Mouse (Mus musculus) thymus, adult 2 months (tissue): ENCODE measurements at regions not wholly inside any gene's neighbourhood (a gene's known extent, or its start where the extent isn't known, plus 50 kb on each side); places are given as distances from the start of the nearest gene placed in this dataset.

ENCODE experiments used
- DNase-seq: peaks from one replicate; pipeline ENCODE4 v3.0.0; 2021
- H3K27ac ChIP-seq: fragments of 200-500 bp; 2 replicates; pipeline ENCODE4 v1.5.1; 2012; ENCODE audit warnings: low read length, control low read depth; ENCODE audit not compliant: control insufficient read depth, insufficient read depth
- H3K27me3 ChIP-seq: fragments of 200-500 bp; 2 replicates; pipeline ENCODE4 v1.6.1; 2012; ENCODE audit warnings: mild to moderate bottlenecking, low read length, moderate library complexity, mixed read lengths; ENCODE audit not compliant: control insufficient read depth, insufficient read depth
- H3K36me3 ChIP-seq: fragments of 200-500 bp; 2 replicates; pipeline ENCODE4 v1.6.1; 2012; ENCODE audit warnings: mild to moderate bottlenecking, low read length, moderate library complexity; ENCODE audit not compliant: control insufficient read depth, insufficient read depth
- H3K4me1 ChIP-seq: fragments of 200-500 bp; replicated peaks from 2 replicates; pipeline ENCODE4 v1.6.1; 2012; ENCODE audit warnings: low read length; ENCODE audit not compliant: control insufficient read depth, insufficient read depth
- H3K4me3 ChIP-seq: fragments of 200-500 bp; 2 replicates; pipeline ENCODE4 v1.5.1; 2012; ENCODE audit warnings: mild to moderate bottlenecking, low read length, control low read depth, moderate library complexity; ENCODE audit not compliant: control insufficient read depth, insufficient read depth
- CTCF ChIP-seq: fragments of 200-500 bp; IDR thresholded peaks from 2 replicates; pipeline ENCODE4 v1.5.1; 2012; ENCODE audit warnings: mild to moderate bottlenecking, control low read depth, low read length, moderate library complexity, borderline replicate concordance; ENCODE audit not compliant: control insufficient read depth, poor library complexity, insufficient read depth; ENCODE audit errors: extremely low read depth
- POLR2A ChIP-seq: fragments of 200-500 bp; IDR thresholded peaks from 2 replicates; pipeline ENCODE4 v1.6.1; 2012; ENCODE audit warnings: mild to moderate bottlenecking, low read length, control low read depth, moderate library complexity; ENCODE audit not compliant: control insufficient read depth, poor library complexity, insufficient read depth; ENCODE audit errors: extremely low read depth
- WGBS: fragments of 180-500 bp; shearing (Covaris S2); methylation state at CpG from one replicate; pipeline ENCODE4 v1.1.7; 2018; 5-methylcytosine and 5-hydroxymethylcytosine counted together

GRCm38 (mm10) chr9:61583281-61584072, 211.3 kb downstream of the Tle3 start:
- 92% methylated on average over 21 of the region's 21 CpGs for WGBS
- Histone ChIP-seq H3K4me1 (no peaks in the 10 kb centered on the region), H3K36me3 (no peaks in the 10 kb centered on the region), H3K27ac (no peak overlapping the region), H3K27me3 (no peaks in the 10 kb centered on the region), H3K4me3 (no peak overlapping the region)
- no peak for TF ChIP-seq POLR2A
- no peak for TF ChIP-seq CTCF
- DNase-seq = no peak

- Histone ChIP-seq H3K27me3 (no peaks in the 10 kb centered on the region), H3K27ac (no peak overlapping the region), H3K4me1 (no peaks in the 10 kb centered on the region), H3K36me3 (no peaks in the 10 kb centered on the region), H3K4me3 (no peak overlapping the region)
- DNase-seq = no peak
- WGBS = 98% methylated on average over 6 of the region's 6 CpGs
- TF ChIP-seq POLR2A (no peak), CTCF (no peak)
Measured at GRCm38 (mm10) chr9:61581046-61581445, 208.9 kb downstream of the Tle3 start.

- WGBS = 96% methylated on average over 5 of the region's 5 CpGs
- TF ChIP-seq POLR2A (no peak), CTCF (no peak)
Measured at GRCm38 (mm10) chr9:61578255-61578654, 206.1 kb downstream of the Tle3 start.

DNA sequence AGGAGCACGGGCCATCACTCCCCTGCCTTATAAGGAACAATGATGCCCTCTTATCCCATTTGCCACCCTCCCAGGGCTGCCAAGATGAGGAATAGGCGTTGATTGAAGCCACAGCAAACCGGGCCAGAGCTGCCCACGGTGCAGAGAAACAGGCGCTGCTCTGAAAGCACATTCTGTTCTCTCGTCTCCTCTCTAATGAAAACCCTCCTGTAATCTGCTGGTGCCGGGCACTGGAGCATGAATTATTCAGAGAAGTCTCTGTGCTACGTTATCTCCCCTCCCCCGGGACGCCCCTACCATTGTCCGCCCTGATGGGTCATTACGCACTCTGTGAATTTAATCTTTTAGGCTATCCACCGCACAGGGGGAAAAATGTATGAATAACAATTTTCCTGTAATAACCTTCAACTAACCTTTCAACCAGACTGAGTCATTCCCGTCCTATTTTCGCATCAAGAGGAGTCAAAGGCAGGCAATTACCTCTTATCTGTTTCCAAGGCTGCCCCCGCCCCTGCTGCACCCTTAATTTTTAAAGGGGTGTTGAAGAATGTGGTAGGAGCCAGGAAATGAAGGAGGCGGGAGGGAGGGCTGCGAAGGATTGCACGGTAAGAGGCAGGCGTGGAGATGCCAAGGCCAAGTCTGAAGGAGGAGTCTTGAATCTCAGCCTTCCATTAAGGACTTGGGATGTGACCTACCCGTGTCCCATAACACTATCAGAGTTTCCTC, 201.6 kb downstream of the Tle3 start:
- Histone ChIP-seq H3K27me3 (no peaks in the 10 kb centered on the region), H3K4me3 (no peak overlapping the region), H3K27ac (no peak overlapping the region), H3K36me3 (no peaks in the 10 kb centered on the region), H3K4me1 (no peaks in the 10 kb centered on the region)
- no peak for TF ChIP-seq CTCF
- TF ChIP-seq POLR2A = no peak
- WGBS = 89% methylated on average over 21 of the region's 21 CpGs
- DNase-seq = no peak

More at GRCm38 (mm10) chr9:61578255-61578654, 206.1 kb downstream of the Tle3 start:
- no peak overlapping the region for H3K4me3 ChIP-seq
- H3K4me1 ChIP-seq = no peaks in the 10 kb centered on the region
- no peaks in the 10 kb centered on the region for H3K27me3 ChIP-seq
- H3K36me3 ChIP-seq = no peaks in the 10 kb centered on the region
- no peak overlapping the region for H3K27ac ChIP-seq
- no peak for DNase-seq

- 93% methylated on average over 8 of the region's 8 CpGs for WGBS
- Histone ChIP-seq H3K36me3 (no peaks in the 10 kb centered on the region), H3K27me3 (no peaks in the 10 kb centered on the region), H3K4me3 (no peak overlapping the region), H3K4me1 (no peaks in the 10 kb centered on the region), H3K27ac (no peak overlapping the region)
- DNase-seq = no peak
- no peak for TF ChIP-seq CTCF
- no peak for TF ChIP-seq POLR2A
Measured at GRCm38 (mm10) chr9:61563017-61563416, 190.9 kb downstream of the Tle3 start.

DNA sequence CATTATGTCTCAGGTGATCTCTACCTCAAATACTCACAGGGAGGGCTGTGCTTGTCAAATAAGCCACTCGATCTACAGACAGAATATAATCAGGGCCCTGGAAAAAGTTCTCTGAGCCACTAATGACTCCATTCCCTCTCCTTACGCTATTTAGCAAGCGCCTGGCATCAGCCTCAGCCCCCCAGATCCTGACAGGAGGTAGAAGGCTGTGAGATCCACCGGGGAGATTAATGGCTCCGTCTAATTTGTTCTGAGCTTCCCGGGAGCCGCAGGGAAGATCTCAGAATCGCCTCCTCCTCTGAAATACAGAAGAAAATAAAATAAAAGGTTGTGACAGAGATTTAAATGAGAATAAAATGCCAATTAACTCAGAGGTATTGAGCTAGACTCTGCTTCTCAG, 189.4 kb downstream of the Tle3 start:
- Histone ChIP-seq H3K4me1 (no peaks in the 10 kb centered on the region), H3K27ac (no peak overlapping the region), H3K36me3 (no peaks in the 10 kb centered on the region), H3K27me3 (no peaks in the 10 kb centered on the region), H3K4me3 (no peak overlapping the region)
- 94% methylated on average over 8 of the region's 8 CpGs for WGBS
- TF ChIP-seq POLR2A (no peak), CTCF (no peak)
- no peak for DNase-seq

- Histone ChIP-seq H3K4me1 (no peaks in the 10 kb centered on the region), H3K27me3 (no peaks in the 10 kb centered on the region), H3K4me3 (no peak overlapping the region), H3K27ac (no peak overlapping the region), H3K36me3 (no peaks in the 10 kb centered on the region)
- TF ChIP-seq POLR2A (no peak), CTCF (no peak)
- no peak for DNase-seq
- 97% methylated on average over 10 of the region's 10 CpGs for WGBS
Measured at GRCm38 (mm10) chr9:61558621-61559020, 186.5 kb downstream of the Tle3 start.
